Comparison of ENCODE assay signal across 18 mouse cellular contexts in the genomic region with DNA sequence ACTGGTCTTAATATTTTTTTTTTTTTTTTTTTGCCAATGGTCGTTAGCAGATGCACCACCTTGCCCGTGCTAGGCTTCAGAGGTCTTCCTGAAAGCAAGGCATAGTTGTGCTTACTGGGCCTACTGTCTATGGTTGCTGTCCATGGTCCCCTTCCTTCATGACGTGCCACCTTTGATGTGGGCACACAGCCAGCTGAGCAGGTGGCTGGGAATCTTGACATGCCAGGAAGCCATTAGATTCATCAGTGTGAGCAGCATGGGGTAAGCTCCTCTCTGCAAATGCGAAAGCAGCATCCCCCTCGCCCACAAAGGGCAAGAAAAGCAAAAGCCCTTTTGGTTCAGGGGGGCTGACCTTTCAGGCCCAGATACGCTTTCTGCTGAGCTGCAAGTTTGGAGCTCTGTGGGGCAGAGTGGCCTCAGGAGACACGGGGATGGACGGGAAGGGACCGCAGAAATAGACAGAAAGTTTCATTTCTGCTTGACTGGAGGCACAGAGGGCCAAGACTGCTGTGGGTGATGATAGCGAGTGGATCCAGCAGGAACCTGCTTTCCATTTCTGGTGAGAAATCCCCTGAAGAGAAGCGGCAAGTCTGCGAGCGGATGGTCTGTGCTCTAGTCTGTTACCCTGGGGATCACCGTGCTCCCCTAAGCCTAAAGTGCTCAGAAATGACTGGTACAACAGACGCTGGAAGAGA.
A peak's percentile ranks its signal among the peaks of the same experiment; 100 is the strongest.
DNase-seq lines count a peak whose midpoint lies in the region; TF ChIP-seq lines count a peak whose summit lies in the region.
"Had no signal": no experiment of that assay in that cellular context is flagged by ENCODE, and none has a peak within 500 bp of the region (broad histone marks: within the 10 kb centered on the region; RNA-seq: fewer than 3 reads in every experiment).

No protein-coding gene starts in this region.

- no peak overlapping the region for H3K4me3 ChIP-seq in myocyte
- H3K4me3 ChIP-seq: embryonic facial prominence, embryonic 10.5 days; gastrocnemius, adult 2 months; left cerebral cortex, adult 2 months; limb, embryonic 15.5 days; midbrain, embryonic 13.5 days had no signal

- DNase-seq in left cerebral cortex, postnatal 4 days: peak; percentile 92
- DNase-seq in left cerebral cortex, adult 11 months (ENCODE audit: low spot score): no peak
- DNase-seq in cerebellum, adult 11 months: peak; percentile 85
- peak; percentile 92 for DNase-seq in cerebellum, adult 9-10 months
- DNase-seq in frontal cortex, postnatal 36 days (ENCODE audit: low spot score in 2 of 2): no peak
- DNase-seq in thymus, postnatal 4 days: no peak
- DNase-seq: adrenal gland, adult 8-10 months; forebrain, postnatal 0 days; gastrocnemius, adult 2 months; kidney, adult 11 months; layer of hippocampus, adult 9-11 months; lung, embryonic 14.5 days; thymus, adult 2 months had no signal

- no peak overlapping the region for H3ac ChIP-seq in myocyte (ENCODE audit: control insufficient read depth, insufficient read length)

- intact Hi-C loops in left cerebral cortex, postnatal 4 days (cut with DNase I): no loop called here

- H3K79me2 ChIP-seq in myocyte (ENCODE audit: control insufficient read depth, insufficient read depth): no peaks in the 10 kb centered on the region

- no peak overlapping the region for H3K4me2 ChIP-seq in myocyte (ENCODE audit: low read depth)
- H3K4me2 ChIP-seq: limb, embryonic 15.5 days; lung, embryonic 14.5 days; midbrain, embryonic 13.5 days had no signal

- no peaks in the 10 kb centered on the region for H3K36me3 ChIP-seq in myocyte (ENCODE audit: control insufficient read depth, insufficient read depth)
- H3K36me3 ChIP-seq: embryonic facial prominence, embryonic 10.5 days; limb, embryonic 15.5 days; midbrain, embryonic 13.5 days had no signal

- H3K27me3 ChIP-seq in myocyte (ENCODE audit: control insufficient read depth, insufficient read depth, insufficient read length): no peaks in the 10 kb centered on the region
- H3K27me3 ChIP-seq: limb, embryonic 15.5 days had no signal

- no peak for TF ChIP-seq POLR2A in myocyte (IDR thresholded peaks at IDR 0.05; ENCODE audit: insufficient read length, low read depth)

TF ChIP-seq in myocyte, 11 proteins besides CTCF, POLR2A, EP300 and RAD21:
- no peak for TF ChIP-seq MYOD1 (IDR thresholded peaks at IDR 0.05; ENCODE audit: control insufficient read depth in 1 of 3, insufficient read length in 2 of 3, low read depth in 2 of 3)
- peak; percentile 54 for TF ChIP-seq REST (IDR thresholded peaks at IDR 0.05; ENCODE audit: insufficient read depth, insufficient read length)

Comparison
In these comparisons a context has a peak if more than half of its experiments do, and no peak if none do; other contexts are left out.
1. DNase-seq: peak in left cerebral cortex, postnatal 4 days (single experiment), cerebellum, adult 11 months (single experiment) and cerebellum, adult 9-10 months (single experiment); none in left cerebral cortex, adult 11 months (single experiment), frontal cortex, postnatal 36 days (0 of 2) and thymus, postnatal 4 days (single experiment).